Mouse (Mus musculus) neural tube, embryonic 10.5 days (tissue): ENCODE measurements around the gene 1810030O07Rik.
A peak's percentile ranks its signal among the peaks of the same experiment; 100 is the strongest.
"Not testable (repeated sequence)": the region's sequence is repeated elsewhere in the genome, so short reads cannot be mapped to it uniquely, and the experiment has no call there.

Experiments used
- DNase-seq: peaks from one replicate; pipeline ENCODE4 v3.0.0-alpha.2; 2017; ENCODE audit warnings: low spot score; ENCODE audit errors: extremely low spot score

1810030O07Rik gene

GRCm38 (mm10) chrX:12673054-12673775 lies at the start of gene 1810030O07Rik:
TSS of gene 1810030O07Rik (minus strand) at chrX:12673668.
- DNase-seq: peak; percentile 68

- no peak for DNase-seq
Observed at GRCm38 (mm10) chrX:12716036-12716435, 42.6 kb upstream of the 1810030O07Rik start.

GRCm38 (mm10) chrX:12713796-12714195 lies 40.3 kb upstream of the 1810030O07Rik start:
- no peak for DNase-seq

GRCm38 (mm10) chrX:12686910-12687309 lies 13.4 kb upstream of the 1810030O07Rik start:
- DNase-seq: no peak

- no peak for DNase-seq
Observed at GRCm38 (mm10) chrX:12686071-12686470, 12.6 kb upstream of the 1810030O07Rik start.

- DNase-seq: peak; percentile 53
Observed at GRCm38 (mm10) chrX:12677396-12677795, 3.9 kb upstream of the 1810030O07Rik start.

- no peak for DNase-seq
Observed at GRCm38 (mm10) chrX:12653879-12654278, 19.6 kb downstream of the 1810030O07Rik start.

- DNase-seq: no peak
Observed at GRCm38 (mm10) chrX:12651906-12652305, 21.6 kb downstream of the 1810030O07Rik start.

GRCm38 (mm10) chrX:12645531-12646304 lies 27.8 kb downstream of the 1810030O07Rik start:
- no peak for DNase-seq

- no peak for DNase-seq
Observed at GRCm38 (mm10) chrX:12644976-12645375, 28.5 kb downstream of the 1810030O07Rik start.

- no peak for DNase-seq
Observed at GRCm38 (mm10) chrX:12625131-12625530, 48.3 kb downstream of the 1810030O07Rik start.

- not testable (repeated sequence) for DNase-seq
Observed at GRCm38 (mm10) chrX:12612360-12612759, 61.1 kb downstream of the 1810030O07Rik start.

GRCm38 (mm10) chrX:12611211-12611610 lies 62.3 kb downstream of the 1810030O07Rik start:
- DNase-seq: no peak

GRCm38 (mm10) chrX:12610541-12610940 lies 62.9 kb downstream of the 1810030O07Rik start:
- DNase-seq: not testable (repeated sequence)
